Mouse (Mus musculus) testis, adult 2 months (tissue): ENCODE results near the gene Sox6. TPM values are rescaled to one million over a fixed set of nuclear protein-coding genes. Genes with fewer than 3 reads are reported as not detected.
A peak's percentile ranks its signal among the peaks of the same experiment; 100 is the strongest.
"Not testable (repeated sequence)": the region's sequence is repeated elsewhere in the genome, so short reads cannot be mapped to it uniquely, and the experiment has no call there.

Experiments used
- H3K27ac ChIP-seq: fragments of 200-500 bp; 2 replicates; pipeline ENCODE4 v1.5.1; 2012; ENCODE audit warnings: low read depth, low read length; ENCODE audit not compliant: control insufficient read depth, insufficient read depth
- H3K27me3 ChIP-seq: fragments of 200-500 bp; 2 replicates; pipeline ENCODE4 v1.6.1; 2012; ENCODE audit warnings: mild to moderate bottlenecking, low read length, moderate library complexity; ENCODE audit not compliant: control insufficient read depth, insufficient read depth
- H3K36me3 ChIP-seq: fragments of 200-500 bp; 2 replicates; pipeline ENCODE4 v1.6.1; 2012; ENCODE audit warnings: mild to moderate bottlenecking, low read length; ENCODE audit not compliant: control insufficient read depth, insufficient read depth
- H3K4me1 ChIP-seq: fragments of 200-500 bp; 2 replicates; pipeline ENCODE4 v1.6.1; 2012; ENCODE audit warnings: low read length; ENCODE audit not compliant: control insufficient read depth, insufficient read depth
- H3K4me3 ChIP-seq: fragments of 200-500 bp; 2 replicates; pipeline ENCODE4 v1.5.1; 2012; ENCODE audit warnings: low read depth, mild to moderate bottlenecking, low read length, moderate library complexity, mixed read lengths; ENCODE audit not compliant: control insufficient read depth
- CTCF ChIP-seq: fragments of 200-500 bp; IDR thresholded peaks from 2 replicates; pipeline ENCODE4 v1.5.1; 2012; ENCODE audit warnings: low read depth, mild to moderate bottlenecking, inconsistent platforms, low read length, moderate library complexity; ENCODE audit not compliant: control insufficient read depth, insufficient read depth, insufficient replicate concordance
- POLR2A ChIP-seq: fragments of 200-500 bp; IDR thresholded peaks from 2 replicates; pipeline ENCODE4 v1.6.1; 2012; ENCODE audit warnings: low read depth, mild to moderate bottlenecking, inconsistent platforms, low read length, moderate library complexity; ENCODE audit not compliant: control insufficient read depth
- polyA plus RNA-seq: library from polyadenylated mRNA; depleted of rRNA; stranded (reverse); fragments of >200 nt; gene quantifications from 2 replicates; pipeline ENCODE4 v1.2.3, GENCODE M21; 2012; rRNA removed

Sox6 gene
- 114 and 137 TPM in 2 replicates for polyA plus RNA-seq

- Histone ChIP-seq H3K36me3 (peaks cover 2% of the 10 kb centered on the region; the same call in 1 of the 2 replicates), H3K27ac (no peak within 1 kb of the TSS), H3K4me3 (peak within 1 kb of the TSS; percentile 83), H3K4me1 (peaks cover 30% of the 10 kb centered on the region), H3K27me3 (peaks cover 2% of the 10 kb centered on the region)
- TF ChIP-seq POLR2A (no peak), CTCF (no peak)
These were observed at the start of gene Sox6 for GRCm38 (mm10) chr7:116038511-116038910. TSS of gene Sox6 (minus strand) at chr7:116038796.

GRCm38 (mm10) chr7:116084366-116084765, 45.8 kb upstream of the Sox6 start, which contains the start of gene Gm4353:
TSS of gene Gm4353 (minus strand) at chr7:116084635.
- not testable (repeated sequence) for H3K36me3 ChIP-seq, H3K27me3 ChIP-seq, H3K4me3 ChIP-seq, H3K27ac ChIP-seq, H3K4me1 ChIP-seq

- no peaks in the 10 kb centered on the region for H3K27me3 ChIP-seq
- H3K27ac ChIP-seq = no peak overlapping the region
- no peak overlapping the region for H3K4me3 ChIP-seq
- no peaks in the 10 kb centered on the region for H3K4me1 ChIP-seq
- TF ChIP-seq CTCF (no peak), POLR2A (no peak)
- H3K36me3 ChIP-seq = no peaks in the 10 kb centered on the region
These were observed 22.1 kb upstream of the Sox6 start for GRCm38 (mm10) chr7:116060739-116061138.

GRCm38 (mm10) chr7:116040470-116041019, 1.9 kb upstream of the Sox6 start:
- peaks cover 2% of the 10 kb centered on the region; the same call in 1 of the 2 replicates for H3K36me3 ChIP-seq
- H3K27me3 ChIP-seq = no peaks in the 10 kb centered on the region
- peak overlapping the region; percentile 83 for H3K4me3 ChIP-seq
- H3K27ac ChIP-seq = peak overlapping the region; percentile 8; the same call in 1 of the 2 replicates
- H3K4me1 ChIP-seq = peaks cover 23% of the 10 kb centered on the region
- TF ChIP-seq CTCF (no peak), POLR2A (no peak)

GRCm38 (mm10) chr7:116039538-116040466, 1.2 kb upstream of the Sox6 start:
- Histone ChIP-seq H3K27ac (peak overlapping the region; percentile 8; the same call in 1 of the 2 replicates), H3K36me3 (peaks cover 2% of the 10 kb centered on the region; the same call in 1 of the 2 replicates), H3K4me3 (peak overlapping the region; percentile 83), H3K4me1 (peaks cover 23% of the 10 kb centered on the region), H3K27me3 (no peaks in the 10 kb centered on the region)
- TF ChIP-seq POLR2A = peak; percentile 32
- TF ChIP-seq CTCF = peak; percentile 79; the same call in 1 of the 2 replicates

GRCm38 (mm10) chr7:116039196-116039537, 571 bp upstream of the Sox6 start, which contains the start of gene 1110004F10Rik:
TSS of gene 1110004F10Rik (plus strand) at chr7:116039397.
- Histone ChIP-seq H3K4me1 (peaks cover 25% of the 10 kb centered on the region), H3K27me3 (no peaks in the 10 kb centered on the region; the same call in 1 of the 2 replicates), H3K36me3 (peaks cover 2% of the 10 kb centered on the region; the same call in 1 of the 2 replicates), H3K4me3 (peak within 1 kb of the TSS; percentile 83), H3K27ac (peak within 1 kb of the TSS; percentile 8; the same call in 1 of the 2 replicates)
- TF ChIP-seq CTCF (no peak), POLR2A (no peak)

- TF ChIP-seq POLR2A (no peak), CTCF (no peak)
- Histone ChIP-seq H3K4me3 (no peak overlapping the region), H3K27me3 (peaks cover 2% of the 10 kb centered on the region), H3K36me3 (peaks cover 2% of the 10 kb centered on the region; the same call in 1 of the 2 replicates), H3K27ac (no peak overlapping the region), H3K4me1 (peaks cover 33% of the 10 kb centered on the region)
These were observed 572 bp downstream of the Sox6 start for GRCm38 (mm10) chr7:116038024-116038423.
